Mouse (Mus musculus) G1E (cell line): ENCODE measurements around the gene Fibp.

Source experiments
- CTCF ChIP-seq: IDR thresholded peaks from 2 replicates; pipeline ENCODE4 v1.5.1; 2012; ENCODE audit warnings: low read depth, low read length, inconsistent platforms, mixed read lengths
- TAL1 ChIP-seq: conservative IDR thresholded peaks from 2 replicates; pipeline ENCODE4 v1.6.1; 2012; ENCODE audit warnings: low read depth, low read length, inconsistent platforms, mixed read lengths

DNA sequence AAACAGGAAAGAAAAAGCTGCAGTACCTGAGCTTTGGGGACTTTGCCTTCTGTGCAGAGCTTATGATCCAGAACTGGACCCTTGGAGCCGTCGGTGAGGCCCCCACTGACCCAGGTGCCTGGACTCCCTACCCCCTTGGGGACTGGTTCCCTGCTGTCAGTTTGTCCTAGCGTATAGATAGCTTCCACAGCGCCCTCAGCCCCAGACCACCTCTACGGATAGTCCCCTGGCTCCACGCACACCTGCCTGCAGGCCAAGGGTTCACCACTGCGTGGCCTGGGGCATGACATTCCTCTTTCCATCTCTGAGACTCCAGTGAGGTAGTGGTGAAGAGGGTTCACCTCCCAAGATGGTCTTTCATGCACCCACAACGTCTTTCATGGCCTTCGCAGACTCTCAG lies 2.8 kb downstream of the Fibp start:
- TF ChIP-seq CTCF (no peak), TAL1 (no peak)
